Mouse (Mus musculus) liver, embryonic 14.5 days (tissue): ENCODE measurements around the gene Chd2. TPM values are rescaled to one million over a fixed set of nuclear protein-coding genes. Genes with fewer than 3 reads are reported as not detected.
A peak's percentile ranks its signal among the peaks of the same experiment; 100 is the strongest.

Experiments
- ATAC-seq: fragments of 200-750 bp; cut with Nextera tagmentation; 2 replicates; pipeline ENCODE4 v1.8.0; 2017; ENCODE audit warnings: moderate number of reproducible peaks, mild to moderate bottlenecking, moderate library complexity; ENCODE audit not compliant: insufficient read depth
- DNase-seq, 3 experiments: peaks; one replicate each; pipeline ENCODE4 v3.0.0-alpha.2; 2012 to 2013; ENCODE audit warnings: low read depth in 3 of 3, low spot score in 3 of 3
- H3K27ac ChIP-seq: fragments of 300-500 bp; sonication (generic); 2 replicates; pipeline ENCODE4 v1.5.1; 2014; ENCODE audit warnings: moderate library complexity, mild to moderate bottlenecking, control low read depth, inconsistent platforms
- H3K27me3 ChIP-seq: fragments of 300-500 bp; sonication (generic); 2 replicates; pipeline ENCODE4 v1.6.1; 2014; ENCODE audit warnings: mild to moderate bottlenecking, low read length, moderate library complexity; ENCODE audit not compliant: control insufficient read depth, insufficient read depth
- H3K36me3 ChIP-seq: fragments of 300-500 bp; sonication (generic); replicated peaks from 2 replicates; pipeline ENCODE4 v1.6.1; 2014; ENCODE audit warnings: low read depth; ENCODE audit not compliant: control insufficient read depth, insufficient read depth
- H3K4me1 ChIP-seq, 2 experiments: fragments of 200-500 bp in 1 of 2; fragments of 300-500 bp in 1 of 2; sonication (generic) in 1 of 2; replicated peaks; 2 replicates each; pipeline ENCODE4 v1.6.1; 2012 to 2014; ENCODE audit warnings: antibody characterized with exemption in 1 of 2, inconsistent platforms in 1 of 2, low read length in 1 of 2; ENCODE audit not compliant: control insufficient read depth in 2 of 2, insufficient read depth in 2 of 2
- H3K4me2 ChIP-seq: fragments of 300-500 bp; sonication (generic); 2 replicates; pipeline ENCODE4 v1.6.1; 2014; ENCODE audit warnings: low read depth, mild to moderate bottlenecking, control low read depth, moderate library complexity
- H3K4me3 ChIP-seq, 2 experiments: fragments of 200-500 bp in 1 of 2; fragments of 300-500 bp in 1 of 2; sonication (generic) in 1 of 2; 2 replicates each; pipeline ENCODE4 v1.5.1; 2012 to 2014; ENCODE audit warnings: low read depth in 2 of 2, low read length in 2 of 2, mild to moderate bottlenecking in 2 of 2, control low read depth in 1 of 2, inconsistent platforms in 1 of 2, moderate library complexity in 1 of 2; ENCODE audit not compliant: insufficient read depth in 1 of 2
- H3K9ac ChIP-seq: fragments of 300-500 bp; sonication (generic); replicated peaks from 2 replicates; pipeline ENCODE4 v1.6.1; 2014; ENCODE audit warnings: mild to moderate bottlenecking, control low read depth, moderate library complexity
- H3K9me3 ChIP-seq: fragments of 300-500 bp; sonication (generic); 2 replicates; pipeline ENCODE4 v1.6.1; 2016; ENCODE audit warnings: low read length, mixed read lengths; ENCODE audit not compliant: control insufficient read depth
- CTCF ChIP-seq: IDR thresholded peaks from 2 replicates; pipeline ENCODE4 v1.5.1; 2016; ENCODE audit warnings: antibody characterized with exemption, low read depth, control low read depth
- EP300 ChIP-seq: IDR thresholded peaks from 2 replicates; pipeline ENCODE4 v1.6.1; 2016; ENCODE audit warnings: antibody characterized with exemption, low read depth
- WGBS: fragments of 180-500 bp; shearing (Covaris S2); extraction: QIAGEN DNeasy Blood & Tissue Kit; methylation state at CpG from one replicate; pipeline ENCODE4 v1.1.7; 2014; ENCODE audit not compliant: insufficient replicate concordance; 5-methylcytosine and 5-hydroxymethylcytosine counted together
- polyA plus RNA-seq, 2 experiments: library from polyadenylated mRNA; depleted of rRNA in 1 of 2; stranded (reverse) in 1 of 2; unstranded in 1 of 2; fragments of >200 nt; fragmentation: Nextera tagmentation in 1 of 2; extraction: Ambion mirVana in 1 of 2; gene quantifications; 2 replicates each; pipeline versions ENCODE4 v1.2.1 to v1.2.3; 2012 to 2014

Chd2 gene
- polyA plus RNA-seq, 2 experiments = 12.0 to 14.8 TPM

DNA sequence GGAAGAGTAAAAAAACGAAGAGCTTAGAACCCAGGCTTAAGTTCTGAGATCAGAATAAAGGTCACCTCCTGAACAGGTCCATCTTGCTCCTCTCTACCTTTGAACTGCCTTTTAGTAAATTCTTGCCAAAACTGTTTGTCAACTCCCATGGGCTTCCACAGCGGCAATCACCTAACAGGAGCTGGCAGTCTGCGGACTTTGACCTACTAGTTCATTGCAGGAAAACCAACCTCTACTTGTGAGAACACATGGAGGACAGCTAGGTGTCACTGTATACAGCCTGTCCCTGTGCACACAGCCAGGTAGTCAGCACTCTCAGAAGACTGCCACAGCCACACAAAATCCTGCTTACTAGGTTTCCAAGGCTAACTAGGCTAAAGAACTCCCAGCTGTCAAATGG is 99.8 kb downstream of the Chd2 start:
- Histone ChIP-seq H3K27me3 (no peaks in the 10 kb centered on the region), H3K27ac (no peak overlapping the region), H3K36me3 (peaks cover 91% of the 10 kb centered on the region), H3K9ac (no peak overlapping the region), H3K4me3 (no peak overlapping the region), H3K9me3 (no peaks in the 10 kb centered on the region), H3K4me2 (no peak overlapping the region), H3K4me1 (no peaks in the 10 kb centered on the region)
- ATAC-seq = no peak
- TF ChIP-seq EP300 (no peak), CTCF (no peak)
- DNase-seq = no peak
- 89% methylated on average over 3 of the region's 3 CpGs for WGBS

DNA sequence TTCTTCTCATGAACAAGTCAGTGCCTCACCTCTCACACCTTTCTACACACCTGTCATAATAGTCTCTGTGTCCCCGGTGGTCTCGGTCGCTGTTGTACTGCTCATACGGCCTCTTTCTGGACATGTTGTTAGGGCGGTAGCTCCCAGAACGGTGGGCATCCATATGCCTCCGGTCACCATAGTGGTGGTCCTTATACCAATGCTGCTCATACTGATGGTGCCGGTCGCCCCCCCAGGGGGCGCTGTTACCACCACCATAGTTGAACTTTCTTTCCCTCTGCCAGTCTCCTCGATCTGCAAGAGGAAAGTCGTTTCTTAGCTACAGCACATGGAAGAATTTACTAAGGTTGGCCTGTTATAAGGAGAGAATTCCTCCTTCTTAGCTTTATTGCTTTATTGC is 105.9 kb downstream of the Chd2 start:
- H3K36me3 ChIP-seq = peaks cover 71% of the 10 kb centered on the region
- no peak overlapping the region for H3K27ac ChIP-seq
- no peaks in the 10 kb centered on the region for H3K27me3 ChIP-seq
- TF ChIP-seq EP300 = no peak
- TF ChIP-seq CTCF = peak; percentile 56
- no peak overlapping the region for H3K4me3 ChIP-seq
- DNase-seq = no peak
- 74% methylated on average over 12 of the region's 12 CpGs for WGBS
- H3K9me3 ChIP-seq = no peaks in the 10 kb centered on the region
- ATAC-seq = no peak
- no peak overlapping the region for H3K9ac ChIP-seq
- no peaks in the 10 kb centered on the region for H3K4me1 ChIP-seq
- no peak overlapping the region for H3K4me2 ChIP-seq

DNA sequence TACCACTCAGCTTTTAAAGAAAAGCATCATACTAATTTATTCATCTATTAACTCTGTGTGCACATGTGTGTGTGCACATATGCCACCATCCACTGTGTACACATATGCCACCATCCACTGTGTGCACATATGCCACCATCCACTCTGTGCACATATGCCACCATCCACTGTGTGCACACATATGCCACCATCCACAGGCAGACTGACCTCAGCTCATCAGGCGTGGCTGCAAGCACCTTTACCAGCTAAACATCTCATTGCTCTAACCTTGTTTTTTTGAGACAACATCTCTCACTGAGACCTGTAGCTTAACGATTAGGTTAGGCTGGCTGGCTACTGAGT is 107.3 kb downstream of the Chd2 start:
- no peak for TF ChIP-seq CTCF
- TF ChIP-seq EP300 = no peak
- peaks cover 71% of the 10 kb centered on the region for H3K36me3 ChIP-seq

DNA sequence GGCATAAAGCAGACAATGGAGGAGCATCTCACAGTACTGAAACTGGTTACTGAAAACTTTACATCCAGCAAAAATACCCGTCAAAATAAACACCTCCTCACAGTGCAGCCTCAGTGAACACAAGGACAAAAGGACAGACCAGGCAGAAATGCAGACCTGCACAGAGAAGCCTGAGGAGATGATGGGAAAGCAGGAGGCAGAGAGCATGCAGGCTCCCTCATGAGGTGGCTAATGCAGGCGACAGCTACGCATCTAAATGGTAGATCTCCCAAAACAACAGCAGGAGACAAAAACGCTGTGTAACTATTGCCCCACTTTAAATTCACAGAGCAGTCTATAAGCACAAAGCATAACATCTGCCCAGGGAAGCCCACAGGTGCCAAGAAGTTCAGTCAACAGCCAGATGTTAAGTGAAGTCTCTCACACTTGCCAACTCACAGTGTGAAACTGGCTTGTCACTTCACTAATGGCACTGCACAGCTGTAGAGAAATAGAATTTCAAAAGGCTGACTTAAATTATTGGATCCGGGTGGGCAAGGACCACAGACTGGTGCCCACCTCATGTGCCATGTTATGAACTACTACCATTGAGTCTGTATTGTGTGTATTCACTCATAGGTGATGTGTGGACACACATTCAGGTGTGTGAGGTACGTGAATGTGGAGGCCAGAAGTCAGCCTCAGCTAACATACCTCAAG is 107.8 kb downstream of the Chd2 start:
- H3K4me1 ChIP-seq = no peaks in the 10 kb centered on the region
- H3K27me3 ChIP-seq = no peaks in the 10 kb centered on the region
- no peak overlapping the region for H3K4me2 ChIP-seq
- H3K36me3 ChIP-seq = peaks cover 71% of the 10 kb centered on the region
- H3K9ac ChIP-seq = no peak overlapping the region
- 86% methylated on average over 6 of the region's 6 CpGs for WGBS
- H3K27ac ChIP-seq = no peak overlapping the region
- ATAC-seq (no peak), DNase-seq (no peak)
- TF ChIP-seq EP300 (no peak), CTCF (no peak)
- H3K4me3 ChIP-seq = no peak overlapping the region
- no peaks in the 10 kb centered on the region for H3K9me3 ChIP-seq

More for the DNA sequence above, 107.3 kb downstream of the Chd2 start:
- no peaks in the 10 kb centered on the region for H3K4me1 ChIP-seq
- H3K27me3 ChIP-seq = no peaks in the 10 kb centered on the region
- no peak overlapping the region for H3K27ac ChIP-seq
- H3K4me3 ChIP-seq = no peak overlapping the region
- no peaks in the 10 kb centered on the region for H3K9me3 ChIP-seq
- 85% methylated on average over 2 of the region's 2 CpGs for WGBS
- H3K9ac ChIP-seq = no peak overlapping the region
- DNase-seq (no peak), ATAC-seq (no peak)
- no peak overlapping the region for H3K4me2 ChIP-seq

DNA sequence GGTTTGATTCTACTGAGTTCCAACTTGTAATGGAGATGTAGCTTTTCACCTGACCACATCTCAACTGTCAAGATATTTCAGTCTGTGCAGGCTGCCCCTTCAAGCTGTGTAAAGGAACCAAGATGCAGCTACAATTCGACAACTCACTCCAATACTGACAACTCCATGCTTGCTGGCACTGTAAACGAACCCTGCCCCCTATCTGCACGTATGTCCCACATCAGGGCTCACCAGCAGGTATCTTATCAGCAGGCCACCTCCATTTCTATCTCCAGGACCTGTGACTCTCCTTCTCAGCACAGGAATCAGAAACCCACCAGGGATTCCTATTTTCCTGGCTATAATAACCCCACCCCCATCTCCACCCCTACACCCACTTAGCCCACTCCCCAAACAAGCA is 113.1 kb downstream of the Chd2 start:
- Histone ChIP-seq H3K4me3 (no peak overlapping the region), H3K4me2 (no peak overlapping the region), H3K9me3 (no peaks in the 10 kb centered on the region), H3K27ac (no peak overlapping the region), H3K36me3 (peaks cover 36% of the 10 kb centered on the region), H3K27me3 (no peaks in the 10 kb centered on the region), H3K9ac (no peak overlapping the region), H3K4me1 (no peaks in the 10 kb centered on the region)
- WGBS = 55% methylated on average over 3 of the region's 3 CpGs
- TF ChIP-seq CTCF = 0 out of 2 replicates have a peak, but pooled peaks have one; percentile 13
- no peak for TF ChIP-seq EP300
- no peak for ATAC-seq
- no peak for DNase-seq
